Mouse (Mus musculus): ENCODE data around the gene Gm11541.

DNA sequence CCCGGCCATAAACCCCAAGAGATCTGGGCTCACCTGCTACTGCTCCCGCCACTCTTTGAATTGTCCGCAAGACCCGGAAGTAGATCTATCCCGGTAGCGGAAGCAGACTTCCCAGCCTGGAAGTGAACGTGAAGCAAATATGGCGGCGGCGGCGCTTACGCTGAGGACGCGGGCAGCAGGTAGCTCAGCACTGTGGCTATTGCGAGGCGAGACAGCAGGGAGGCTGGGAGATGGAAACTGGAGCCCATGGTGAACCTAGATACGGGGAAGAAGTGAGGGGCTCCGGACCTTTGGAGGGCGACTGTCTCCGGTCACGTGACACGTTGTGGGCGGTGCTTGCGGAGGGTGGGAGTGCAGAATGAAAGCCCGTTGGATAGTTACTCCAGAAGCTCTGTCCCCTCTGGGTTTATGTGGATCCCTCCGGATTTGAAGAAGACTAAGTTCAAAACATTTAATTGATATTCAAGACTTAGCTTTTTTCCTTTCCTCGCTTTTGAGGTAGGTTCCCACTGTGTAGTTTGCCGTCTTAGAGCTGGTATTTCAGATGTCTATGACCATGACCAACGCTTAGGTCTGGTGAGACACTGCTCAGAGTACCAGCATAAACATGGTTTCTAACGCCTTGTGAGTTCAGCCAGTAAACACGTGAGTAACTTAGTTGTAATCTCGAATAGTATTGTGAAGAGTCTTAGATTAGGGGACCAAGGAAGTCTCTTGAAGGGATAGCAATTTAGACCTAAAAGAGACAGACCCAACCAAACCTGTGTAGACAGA, 50.4 kb downstream of the Gm11541 start, which contains the start of the genes Mrpl27 and Eme1:
- no peak for TF ChIP-seq CTCF (IDR thresholded peaks at IDR 0.05; ENCODE audit: insufficient read depth, low read depth, low read length)
- TF ChIP-seq POLR2A (IDR thresholded peaks at IDR 0.05; ENCODE audit: insufficient read depth, low read depth, low read length), result peak; percentile 57
